Mouse (Mus musculus) spleen, postnatal 14 days (tissue): ENCODE results near the gene Naip6.
"Not testable (repeated sequence)": the region's sequence is repeated elsewhere in the genome, so short reads cannot be mapped to it uniquely, and the experiment has no call there.

Experiments
- DNase-seq, 2 experiments: peaks; one replicate each; pipeline ENCODE4 v3.0.0; 2021 to 2022; ENCODE audit warnings: low spot score in 2 of 2

Gene Naip6

DNA sequence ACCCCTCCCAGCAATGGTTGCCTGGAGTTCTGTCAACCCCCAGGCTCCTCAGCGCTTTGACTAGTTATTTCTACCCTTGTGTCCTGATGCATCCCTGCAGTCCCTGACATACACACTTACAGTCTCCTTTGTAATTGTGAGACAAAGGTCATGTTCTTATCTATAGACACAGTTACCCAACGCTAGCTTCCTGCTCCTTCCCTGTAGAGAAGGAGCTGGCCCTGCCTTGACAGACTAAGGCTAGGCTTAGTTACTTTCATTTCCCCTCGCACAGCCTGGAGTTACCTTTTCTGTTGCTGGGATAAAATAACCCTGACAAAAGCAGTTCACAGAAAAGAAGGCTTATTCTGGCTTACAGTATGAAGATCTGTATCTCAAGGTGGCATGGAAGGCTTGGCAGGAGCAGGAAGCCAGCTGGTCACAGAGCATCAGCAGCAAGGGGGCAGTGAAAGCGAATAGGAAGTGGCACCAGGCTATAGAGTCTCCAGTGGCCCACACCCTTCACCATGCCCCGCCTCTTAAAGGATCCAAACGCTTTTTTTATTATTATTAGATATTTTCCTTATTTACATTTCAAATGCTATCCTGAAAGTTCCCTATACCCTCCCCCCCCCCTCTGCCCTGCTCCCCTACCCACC lies at the start of gene Naip6:
Naip6 (minus strand) TSS at position 419 of the 638 bp plus-strand sequence.
- not testable (repeated sequence) for DNase-seq

DNA sequence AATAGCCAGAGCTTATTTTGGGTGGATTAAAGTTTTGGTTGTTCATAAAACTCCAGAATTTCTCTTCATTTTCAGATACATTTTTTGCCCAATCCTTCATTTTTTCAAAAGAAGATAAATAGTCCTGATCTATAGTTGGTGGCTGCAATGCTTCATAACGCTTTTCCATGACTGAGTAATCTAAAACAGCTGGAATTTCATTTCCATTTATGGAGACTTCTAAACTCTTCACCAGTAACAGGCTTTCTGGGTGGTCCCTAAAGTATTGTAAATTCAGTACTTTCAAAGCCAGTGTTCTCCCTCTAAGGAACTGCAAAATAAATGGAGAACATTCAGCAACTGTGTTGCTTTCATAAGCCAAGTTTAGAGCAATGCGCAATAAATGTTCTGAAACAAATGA lies 34.8 kb upstream of the Naip6 start:
- DNase-seq, result not testable (repeated sequence)

DNA sequence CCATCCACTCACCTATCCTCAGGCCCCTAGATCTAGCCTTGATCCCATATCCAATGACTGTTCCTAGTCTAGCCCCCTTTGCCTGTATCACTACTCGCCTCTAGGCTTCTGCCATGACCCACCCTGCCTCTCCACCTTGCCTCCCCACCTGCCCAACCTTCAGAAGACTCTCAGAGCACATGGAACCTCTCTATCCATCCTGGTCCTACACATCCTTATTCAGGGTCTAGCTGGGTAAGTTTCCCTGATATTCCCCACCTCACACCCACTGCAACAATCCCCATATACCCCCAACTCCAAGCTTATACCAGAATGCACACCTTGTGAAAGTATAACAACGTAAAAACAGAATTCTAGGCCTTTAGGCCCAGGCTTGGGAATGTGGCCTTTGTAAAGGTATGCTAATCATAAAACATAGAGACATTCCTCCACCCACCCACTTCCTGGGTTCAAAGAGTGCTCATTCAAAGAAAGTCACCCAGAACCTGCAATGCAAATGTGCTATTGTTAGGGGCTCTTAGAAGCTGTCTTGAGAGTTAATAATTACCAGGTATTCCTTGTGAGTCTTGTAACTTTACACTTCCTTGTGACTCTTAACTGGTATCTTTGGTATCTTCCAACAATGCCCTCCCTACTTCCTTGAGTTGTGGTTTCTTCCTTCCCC lies 32.2 kb upstream of the Naip6 start:
- DNase-seq, result not testable (repeated sequence)

DNA sequence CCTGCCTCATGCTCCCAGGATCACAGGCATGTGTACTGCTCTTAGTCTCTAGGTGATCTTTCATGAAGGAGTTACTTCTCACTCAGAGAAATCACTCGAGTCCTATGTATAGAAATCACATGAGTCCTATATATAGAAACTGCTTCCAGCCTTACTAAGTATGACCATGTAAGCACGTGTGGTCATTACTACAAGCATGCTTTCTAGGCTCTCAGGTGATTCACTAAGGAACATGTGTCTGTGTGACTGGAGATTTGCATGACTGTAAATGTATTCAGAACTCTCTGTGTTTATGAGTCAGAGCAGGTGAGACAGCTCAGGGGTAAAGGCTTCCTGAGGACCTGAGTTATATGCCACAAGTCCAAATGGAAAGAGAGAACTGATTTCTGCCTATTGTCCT lies 24.3 kb upstream of the Naip6 start:
- no peak for DNase-seq

DNA sequence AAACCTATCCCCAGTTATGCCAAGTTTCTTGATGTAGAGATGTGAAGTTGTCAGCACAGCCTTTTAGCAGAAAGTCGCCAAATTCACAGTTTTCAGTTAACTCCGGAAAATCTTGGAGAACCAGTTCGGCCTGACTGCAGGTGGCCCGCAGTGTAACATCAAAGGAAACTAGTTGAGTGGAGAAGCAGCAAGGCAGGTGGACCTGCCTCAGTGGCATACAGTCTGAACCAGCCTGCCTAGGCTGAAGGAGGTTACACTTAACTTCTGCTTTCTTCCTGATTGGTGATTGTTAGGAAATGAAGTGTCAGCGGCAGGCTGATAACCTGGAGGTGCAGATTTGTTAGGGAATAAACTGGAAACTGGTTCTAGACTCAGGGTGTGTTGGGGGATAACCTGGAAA lies 14.3 kb upstream of the Naip6 start:
- DNase-seq, result not testable (repeated sequence)

DNA sequence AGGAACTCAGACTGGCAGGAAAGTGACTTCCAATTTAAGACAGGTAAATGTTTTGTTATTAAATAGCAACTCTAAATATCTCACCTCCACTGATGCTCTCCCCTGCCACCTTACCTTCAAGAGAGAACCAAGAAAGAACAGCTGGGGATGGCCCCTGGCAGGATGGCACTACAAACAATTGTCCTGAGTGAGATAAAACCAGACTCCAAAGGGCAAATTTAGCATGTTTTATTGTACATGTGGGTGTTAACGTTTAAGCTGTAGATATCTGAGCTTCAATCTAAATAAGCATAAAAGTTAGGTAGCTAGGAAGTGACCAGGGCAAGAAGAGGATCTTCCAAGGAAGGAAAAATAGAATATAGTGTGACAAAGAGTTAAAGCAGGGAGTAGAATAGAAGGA lies 11.4 kb upstream of the Naip6 start:
- not testable (repeated sequence) for DNase-seq

DNA sequence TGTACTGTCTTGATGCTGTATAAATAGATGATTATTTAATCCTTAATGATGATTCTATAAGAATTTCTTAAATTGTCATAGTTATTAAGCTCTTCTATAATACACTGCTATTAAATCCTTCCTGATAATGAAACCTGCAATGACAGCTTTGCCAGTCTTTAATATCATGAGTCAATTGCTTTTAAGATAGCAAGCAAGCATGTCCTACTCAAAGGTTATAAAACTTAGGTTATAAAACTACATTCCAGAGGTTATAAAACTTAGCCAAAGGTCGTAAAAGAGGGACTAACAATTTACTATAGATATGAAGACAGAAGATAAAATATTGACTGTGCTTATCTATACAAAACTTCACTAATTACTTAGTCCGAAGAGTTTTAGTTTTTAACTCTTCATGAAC lies 10.6 kb upstream of the Naip6 start:
- not testable (repeated sequence) for DNase-seq

DNA sequence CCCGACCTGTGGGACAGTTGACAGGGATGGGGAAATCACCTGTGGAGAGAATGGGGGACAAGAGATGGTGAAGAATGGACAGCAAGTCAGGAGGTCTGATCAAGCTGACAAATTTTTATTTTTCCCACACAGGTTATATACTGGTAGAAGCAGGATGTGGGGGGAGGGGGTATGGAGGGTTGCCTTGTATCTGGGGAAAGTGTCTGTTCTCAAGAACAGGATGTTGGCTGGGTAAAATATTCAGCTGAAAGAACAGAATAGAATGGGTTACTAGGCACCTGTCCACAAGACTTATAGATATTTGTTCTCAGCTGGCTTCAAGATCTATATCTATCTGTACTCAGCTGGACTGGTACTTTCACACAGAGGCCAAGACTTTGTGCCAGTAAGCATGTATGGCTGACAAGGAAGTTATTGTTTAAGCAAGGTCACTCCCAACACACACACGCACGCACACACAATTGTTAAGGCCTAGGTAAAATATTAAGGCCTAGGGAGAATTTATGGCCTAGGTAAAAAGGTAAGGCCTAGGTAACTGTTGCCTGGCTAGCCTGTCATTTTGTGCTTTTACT lies 4.9 kb upstream of the Naip6 start:
- DNase-seq, result not testable (repeated sequence)

DNA sequence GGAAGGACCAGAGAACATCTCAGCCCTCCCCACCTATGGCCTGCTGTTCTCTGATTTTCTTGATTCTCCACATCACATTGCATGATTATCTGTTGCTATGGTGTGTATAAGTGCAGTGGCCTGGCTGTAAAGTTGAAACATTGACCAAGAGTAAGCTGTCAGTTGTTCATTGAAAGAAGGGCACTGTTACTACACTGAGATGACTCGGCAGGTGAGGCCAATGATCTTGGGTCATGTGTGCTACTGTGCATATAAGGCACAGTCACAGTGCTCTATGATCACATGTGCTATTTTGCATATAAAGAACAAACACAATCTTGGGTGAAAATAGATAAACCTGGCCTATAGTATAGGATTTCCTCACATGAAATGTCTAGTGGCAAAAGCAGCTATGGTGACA lies 32.9 kb downstream of the Naip6 start:
- DNase-seq, result no peak

DNA sequence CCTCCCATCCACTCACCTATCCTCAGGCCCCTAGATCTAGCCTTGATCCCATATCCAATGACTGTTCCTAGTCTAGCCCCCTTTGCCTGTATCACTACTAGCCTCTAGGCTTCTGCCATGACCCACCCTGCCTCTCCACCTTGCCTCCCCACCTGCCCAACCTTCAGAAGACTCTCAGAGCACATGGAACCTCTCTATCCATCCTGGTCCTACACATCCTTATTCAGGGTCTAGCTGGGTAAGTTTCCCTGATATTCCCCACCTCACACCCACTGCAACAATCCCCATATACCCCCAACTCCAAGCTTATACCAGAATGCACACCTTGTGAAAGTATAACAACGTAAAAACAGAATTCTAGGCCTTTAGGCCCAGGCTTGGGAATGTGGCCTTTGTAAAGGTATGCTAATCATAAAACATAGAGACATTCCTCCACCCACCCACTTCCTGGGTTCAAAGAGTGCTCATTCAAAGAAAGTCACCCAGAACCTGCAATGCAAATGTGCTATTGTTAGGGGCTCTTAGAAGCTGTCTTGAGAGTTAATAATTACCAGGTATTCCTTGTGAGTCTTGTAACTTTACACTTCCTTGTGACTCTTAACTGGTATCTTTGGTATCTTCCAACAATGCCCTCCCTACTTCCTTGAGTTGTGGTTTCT lies 45.9 kb downstream of the Naip6 start:
- not testable (repeated sequence) for DNase-seq

DNA sequence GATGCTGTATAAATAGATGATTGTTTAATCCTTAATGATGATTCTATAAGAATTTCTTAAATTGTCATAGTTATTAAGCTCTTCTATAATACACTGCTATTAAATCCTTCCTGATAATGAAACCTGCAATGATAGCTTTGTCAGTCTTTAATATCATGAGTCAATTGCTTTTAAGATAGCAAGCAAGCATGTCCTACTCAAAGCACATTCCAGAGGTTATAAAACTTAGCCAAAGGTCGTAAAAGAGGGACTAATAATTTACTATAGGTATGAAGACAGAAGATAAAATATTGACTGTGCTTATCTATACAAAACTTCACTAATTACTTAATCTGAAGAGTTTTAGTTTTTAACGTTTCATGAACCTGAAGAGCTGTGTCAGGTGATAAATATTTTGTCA lies 60.5 kb downstream of the Naip6 start:
- not testable (repeated sequence) for DNase-seq

DNA sequence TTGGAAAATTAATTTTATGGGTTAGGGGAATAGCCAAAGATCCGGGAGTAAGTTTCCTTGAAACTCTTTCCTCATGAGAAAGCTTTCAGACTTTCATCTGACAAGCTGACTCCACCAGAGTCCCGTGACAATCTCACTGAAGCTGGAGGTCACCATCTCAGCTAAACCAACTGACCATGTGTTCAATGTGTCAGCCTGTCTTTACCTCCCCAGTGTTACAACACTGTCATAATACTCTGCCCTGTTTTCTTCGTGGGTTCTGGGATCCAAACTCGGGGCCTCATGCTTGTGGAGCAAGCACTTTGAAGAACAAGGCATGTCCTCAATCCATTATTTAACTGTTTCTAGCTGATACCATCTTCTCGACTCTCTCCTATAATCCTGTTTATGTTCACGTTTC lies 61.5 kb downstream of the Naip6 start:
- not testable (repeated sequence) for DNase-seq

DNA sequence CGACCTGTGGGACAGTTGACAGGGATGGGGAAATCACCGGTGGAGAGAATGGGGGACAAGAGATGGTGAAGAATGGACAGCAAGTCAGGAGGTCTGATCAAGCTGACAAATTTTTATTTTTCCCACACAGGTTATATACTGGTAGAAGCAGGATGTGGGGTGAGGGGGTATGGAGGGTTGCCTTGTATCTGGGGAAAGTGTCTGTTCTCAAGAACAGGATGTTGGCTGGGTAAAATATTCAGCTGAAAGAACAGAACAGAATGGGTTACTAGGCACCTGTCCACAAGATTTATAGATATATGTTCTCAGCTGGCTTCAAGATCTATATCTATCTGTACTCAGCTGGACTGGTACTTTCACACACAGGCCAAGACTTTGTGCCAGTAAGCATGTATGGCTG lies 65.6 kb downstream of the Naip6 start:
- DNase-seq, result not testable (repeated sequence)

DNA sequence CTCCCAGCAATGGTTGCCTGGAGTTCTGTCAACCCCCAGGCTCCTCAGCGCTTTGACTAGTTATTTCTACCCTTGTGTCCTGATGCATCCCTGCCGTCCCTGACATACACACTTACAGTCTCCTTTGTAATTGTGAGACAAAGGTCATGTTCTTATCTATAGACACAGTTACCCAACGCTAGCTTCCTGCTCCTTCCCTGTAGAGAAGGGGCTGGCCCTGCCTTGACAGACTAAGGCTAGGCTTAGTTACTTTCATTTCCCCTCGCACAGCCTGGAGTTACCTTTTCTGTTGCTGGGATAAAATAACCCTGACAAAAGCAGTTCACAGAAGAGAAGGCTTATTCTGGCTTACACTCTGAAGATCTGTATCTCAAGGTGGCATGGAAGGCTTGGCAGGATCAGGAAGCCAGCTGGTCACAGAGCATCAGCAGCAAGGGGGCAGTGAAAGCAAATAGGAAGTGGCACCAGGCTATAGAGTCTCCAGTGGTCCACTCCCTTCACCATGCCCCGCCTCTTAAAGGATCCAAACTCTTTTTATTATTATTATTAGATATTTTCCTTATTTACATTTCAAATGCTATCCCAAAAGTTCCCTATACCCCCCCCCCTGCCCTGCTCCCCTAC lies 70.5 kb downstream of the Naip6 start:
- not testable (repeated sequence) for DNase-seq

DNA sequence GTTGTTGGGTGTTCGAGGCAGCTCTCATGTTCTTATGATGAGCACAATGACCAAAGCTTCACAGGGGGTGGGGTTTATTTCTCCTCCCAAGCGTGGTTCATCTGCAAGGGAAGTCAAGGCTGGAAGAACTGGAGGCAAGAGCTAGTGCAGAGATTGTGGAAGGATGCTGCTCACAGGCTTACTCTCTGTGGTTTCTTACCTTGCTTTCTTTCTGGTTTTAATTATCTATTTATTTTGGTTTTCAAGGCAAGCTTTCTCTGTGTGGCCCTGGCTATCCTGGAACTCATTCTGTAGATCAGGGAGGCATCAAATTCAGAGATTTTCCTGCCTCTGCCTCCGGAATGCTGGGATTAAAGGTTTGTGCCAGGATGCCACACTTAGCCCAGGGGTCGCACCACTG lies 71.3 kb downstream of the Naip6 start, which contains the start of gene Naip5:
Naip5 (minus strand) TSS at position 101 of the 400 bp plus-strand sequence.
- not testable (repeated sequence) for DNase-seq

DNA sequence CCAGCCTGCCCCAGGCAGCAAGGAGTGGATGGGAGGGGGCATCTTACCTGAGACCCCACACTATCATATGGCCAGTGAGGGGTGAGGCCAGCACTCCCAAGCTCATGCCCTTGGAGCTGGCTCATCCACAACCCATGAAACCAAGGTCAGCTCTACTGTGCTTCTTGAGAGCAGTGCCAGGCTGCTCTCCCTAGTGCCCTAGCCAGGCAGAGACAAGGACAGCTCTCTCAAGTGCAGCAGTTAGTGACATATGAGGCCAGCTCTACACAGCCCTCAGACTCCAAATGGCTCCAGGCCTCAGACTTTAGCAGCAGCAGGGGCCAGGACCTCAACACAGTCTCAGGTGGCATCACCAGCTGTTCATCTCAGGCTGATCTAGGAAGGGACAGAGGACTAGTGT lies 73.8 kb downstream of the Naip6 start:
- DNase-seq, result no peak
